Mouse (Mus musculus): ENCODE results near the gene Dph2.

DNA sequence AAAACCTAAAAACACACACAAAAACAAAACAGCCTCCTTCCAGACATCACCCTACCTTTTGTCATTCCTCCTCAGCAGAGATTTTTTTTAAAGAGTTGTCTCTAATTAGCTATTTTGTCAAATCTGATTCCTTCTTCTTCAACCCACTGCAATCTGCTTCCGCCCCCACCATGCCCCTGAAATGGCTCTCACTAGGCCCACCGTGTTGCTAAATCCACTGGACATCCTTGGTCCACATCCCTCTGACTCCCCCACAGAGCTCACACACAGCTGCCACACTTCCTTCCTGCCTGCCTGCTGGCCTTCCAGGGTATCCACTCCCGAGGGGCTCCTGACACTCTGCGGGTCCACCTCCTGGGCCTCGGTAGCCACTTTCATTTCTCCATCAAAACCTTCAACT lies 13.1 kb downstream of the Dph2 start:
- TF ChIP-seq CTCF (IDR thresholded peaks at IDR 0.05; ENCODE audit: low read depth) = no peak
- TF ChIP-seq EP300 (IDR thresholded peaks at IDR 0.05; ENCODE audit: low read depth) = no peak
